ENCODE assay signal across 24 mouse cellular contexts in the genomic region with DNA sequence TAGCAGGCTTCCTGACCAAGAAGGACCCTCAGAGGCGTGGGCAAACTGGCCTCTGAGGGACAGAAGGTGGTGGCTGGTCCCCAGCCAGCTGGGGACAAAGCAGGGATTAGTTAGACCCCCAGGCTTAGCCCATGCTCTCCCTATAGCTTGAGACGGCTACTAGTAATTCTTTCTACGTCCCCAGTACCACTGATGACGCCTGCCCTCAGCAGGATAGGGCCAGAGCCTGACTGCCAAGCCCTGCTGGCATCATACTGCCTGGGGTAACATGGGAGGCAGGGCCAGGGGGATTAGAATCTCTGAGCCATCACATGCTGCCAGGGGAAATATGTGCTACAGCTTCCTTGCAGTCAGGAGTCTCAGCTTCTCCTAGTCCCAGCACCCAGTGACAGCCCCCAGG. TPM values are rescaled to one million over a fixed set of nuclear protein-coding genes. Genes with fewer than 3 reads are reported as not detected.
DNase-seq lines count a peak whose midpoint lies in the region; ATAC-seq lines count a peak whose summit lies in the region.
"Had no signal": no experiment of that assay in that cellular context is flagged by ENCODE, and none has a peak within 500 bp of the region (broad histone marks: within the 10 kb centered on the region; RNA-seq: fewer than 3 reads in every experiment).

No protein-coding gene starts in this region.

- ATAC-seq in midbrain, embryonic 14.5 days (ENCODE audit: low FRiP score, low TSS enrichment) = no peak
- no peak for ATAC-seq in midbrain, embryonic 16.5 days
- no peak for ATAC-seq in forebrain, embryonic 16.5 days
- ATAC-seq: inflammation-experienced regulatory T-cells, adult 6 months had no signal

- peak; percentile 88 for DNase-seq in heart, adult 11 months
- DNase-seq in heart, adult 18-20 months = no peak
- peak; percentile 18 for DNase-seq in midbrain, embryonic 14.5 days
- DNase-seq in right cerebral cortex, postnatal 4 days = no peak
- DNase-seq in frontal cortex, adult 2 months (ENCODE audit: extremely low spot score in 1 of 2, low spot score in 1 of 2) = no peak
- DNase-seq: adrenal gland, postnatal 25 days; cerebellum, adult 9-10 months; gastrocnemius, postnatal 14 days; heart, adult 2 months; kidney, adult 2 months; thymus, adult 2 months had no signal

- no peaks in the 10 kb centered on the region for H3K36me3 ChIP-seq in midbrain, embryonic 14.5 days (ENCODE audit: control insufficient read depth, insufficient read depth, low read length)
- H3K36me3 ChIP-seq in midbrain, embryonic 16.5 days (ENCODE audit: control insufficient read depth, insufficient read depth, low read length) = no peaks in the 10 kb centered on the region
- no peaks in the 10 kb centered on the region for H3K36me3 ChIP-seq in forebrain, embryonic 16.5 days (ENCODE audit: control insufficient read depth, insufficient read depth)

- H3K4me2 ChIP-seq in midbrain, embryonic 14.5 days (ENCODE audit: low read length) = no peak overlapping the region
- H3K4me2 ChIP-seq in midbrain, embryonic 16.5 days (ENCODE audit: low read length) = no peak overlapping the region
- no peak overlapping the region for H3K4me2 ChIP-seq in forebrain, embryonic 16.5 days (ENCODE audit: low read length)
- H3K4me2 ChIP-seq: embryonic facial prominence, embryonic 15.5 days; heart, embryonic 13.5 days had no signal

- peaks cover 16% of the 10 kb centered on the region for H3K4me1 ChIP-seq in midbrain, embryonic 14.5 days (ENCODE audit: control insufficient read depth, insufficient read depth, low read length)
- peaks cover 8% of the 10 kb centered on the region; the same call in 1 of the 2 replicates for H3K4me1 ChIP-seq in midbrain, embryonic 16.5 days (ENCODE audit: control insufficient read depth, insufficient read depth, low read length)
- peaks cover 20% of the 10 kb centered on the region for H3K4me1 ChIP-seq in forebrain, embryonic 16.5 days (replicated peaks; ENCODE audit: control insufficient read depth, insufficient read depth, low read length)

- no peaks in the 10 kb centered on the region for H3K9me3 ChIP-seq in midbrain, embryonic 14.5 days (ENCODE audit: control insufficient read depth, low read length)
- no peaks in the 10 kb centered on the region for H3K9me3 ChIP-seq in midbrain, embryonic 16.5 days (replicated peaks; ENCODE audit: control insufficient read depth, low read length, poor library complexity, severe bottlenecking)
- H3K9me3 ChIP-seq in forebrain, embryonic 16.5 days (ENCODE audit: control insufficient read depth, low read length) = no peaks in the 10 kb centered on the region
- H3K9me3 ChIP-seq: embryonic facial prominence, embryonic 15.5 days; heart, embryonic 13.5 days had no signal

- H3K4me3 ChIP-seq in midbrain, embryonic 14.5 days (replicated peaks; ENCODE audit: low read depth, low read length) = no peak overlapping the region
- no peak overlapping the region for H3K4me3 ChIP-seq in midbrain, embryonic 16.5 days (ENCODE audit: low read depth, low read length)
- H3K4me3 ChIP-seq in forebrain, embryonic 16.5 days (replicated peaks; ENCODE audit: low read length) = no peak overlapping the region
- H3K4me3 ChIP-seq: embryonic facial prominence, embryonic 15.5 days; heart, adult 2 months; heart, embryonic 13.5 days; left cerebral cortex, adult 2 months had no signal

- 0 out of 2 replicates have a peak overlapping the region, but pooled peaks have one; percentile 13 for H3K27ac ChIP-seq in midbrain, embryonic 14.5 days (replicated peaks; ENCODE audit: low read depth, low read length)
- H3K27ac ChIP-seq in midbrain, embryonic 16.5 days (ENCODE audit: low read length) = no peak overlapping the region
- H3K27ac ChIP-seq in forebrain, embryonic 16.5 days (ENCODE audit: low read length) = peak overlapping the region; percentile 60
- H3K27ac ChIP-seq: embryonic facial prominence, embryonic 15.5 days; heart, adult 2 months; kidney, postnatal 0 days; left cerebral cortex, adult 2 months; macrophage; stomach, postnatal 0 days had no signal

- WGBS in midbrain, embryonic 14.5 days = 42% methylated on average over 4 of the region's 4 CpGs
- WGBS in midbrain, embryonic 16.5 days = 30% methylated on average over 4 of the region's 4 CpGs
- 38% methylated on average over 4 of the region's 4 CpGs for WGBS in forebrain, embryonic 16.5 days

- H3K27me3 ChIP-seq in midbrain, embryonic 14.5 days (ENCODE audit: control insufficient read depth, insufficient read depth, low read length) = no peaks in the 10 kb centered on the region
- H3K27me3 ChIP-seq in midbrain, embryonic 16.5 days (ENCODE audit: control insufficient read depth, insufficient read depth, low read depth, low read length) = no peaks in the 10 kb centered on the region
- H3K27me3 ChIP-seq in forebrain, embryonic 16.5 days (replicated peaks; ENCODE audit: control insufficient read depth, insufficient read depth, low read length) = no peaks in the 10 kb centered on the region
- H3K27me3 ChIP-seq: embryonic facial prominence, embryonic 15.5 days had no signal

- H3K9ac ChIP-seq in midbrain, embryonic 14.5 days (replicated peaks; ENCODE audit: low read length) = 0 out of 2 replicates have a peak overlapping the region, but pooled peaks have one; percentile 16
- H3K9ac ChIP-seq in midbrain, embryonic 16.5 days (ENCODE audit: low read depth, low read length) = no peak overlapping the region
- H3K9ac ChIP-seq in forebrain, embryonic 16.5 days (replicated peaks; ENCODE audit: low read depth, low read length) = peak overlapping the region; percentile 32
- H3K9ac ChIP-seq: embryonic facial prominence, embryonic 15.5 days; heart, embryonic 13.5 days had no signal

RNA-seq across cellular contexts. Expression of gene Aanat, which starts 7.1 kb away (rescaled TPM):
- not detected for total RNA-seq in heart, adult 18-20 months (2021)
- polyA plus RNA-seq in midbrain, embryonic 14.5 days (2014; fragmentation: Nextera tagmentation; extraction: Ambion mirVana) = 0.49 and 0.70 TPM in 2 replicates
- 0.20 and 0.36 TPM in 2 replicates for polyA plus RNA-seq in midbrain, embryonic 16.5 days (2015; fragmentation: Nextera tagmentation; extraction: Ambion mirVana)
- polyA plus RNA-seq in forebrain, embryonic 16.5 days (2015; fragmentation: Nextera tagmentation; extraction: Ambion mirVana) = 0.27 TPM in 1 of 2 replicates, not detected in the other
- polyA plus RNA-seq in frontal cortex, adult 2 months (2012; rRNA removed) = 2.1 and 2.8 TPM in 2 replicates
- total RNA-seq: adrenal gland, postnatal 25 days; gastrocnemius, postnatal 14 days; heart, adult 2 months; heart, postnatal 25 days; liver, adult 2 months had no signal
- polyA plus RNA-seq: embryonic facial prominence, embryonic 15.5 days; heart, adult 2 months; heart, embryonic 13.5 days; inflammation-experienced regulatory T-cells, adult 6 months; kidney, adult 2 months; kidney, postnatal 0 days; liver, adult 2 months; liver, embryonic 16.5 days; lung, postnatal 0 days; macrophage; stomach, postnatal 0 days; thymus, adult 2 months had no signal

RNA-seq across cellular contexts. Expression of gene Ube2o, which starts 12.1 kb away (rescaled TPM):
- total RNA-seq in heart, adult 18-20 months (2021) = 10 to 100 TPM; 27.7 to 29.5 TPM
- polyA plus RNA-seq in midbrain, embryonic 14.5 days (2014; fragmentation: Nextera tagmentation; extraction: Ambion mirVana) = 26.1 and 26.9 TPM in 2 replicates
- 15.5 and 17.0 TPM in 2 replicates for polyA plus RNA-seq in midbrain, embryonic 16.5 days (2015; fragmentation: Nextera tagmentation; extraction: Ambion mirVana)
- polyA plus RNA-seq in forebrain, embryonic 16.5 days (2015; fragmentation: Nextera tagmentation; extraction: Ambion mirVana) = 15.0 and 17.1 TPM in 2 replicates
- polyA plus RNA-seq in frontal cortex, adult 2 months (2012; rRNA removed) = 77.1 and 86.0 TPM in 2 replicates

RNA-seq across cellular contexts. Expression of gene Rhbdf2, which starts 33.5 kb away (rescaled TPM):
- total RNA-seq in heart, adult 18-20 months (2021) = 10 to 100 TPM; 10.6 to 11.5 TPM
- polyA plus RNA-seq in midbrain, embryonic 14.5 days (2014; fragmentation: Nextera tagmentation; extraction: Ambion mirVana) = 0.61 and 0.63 TPM in 2 replicates
- polyA plus RNA-seq in midbrain, embryonic 16.5 days (2015; fragmentation: Nextera tagmentation; extraction: Ambion mirVana) = 0.93 and 1.2 TPM in 2 replicates
- polyA plus RNA-seq in forebrain, embryonic 16.5 days (2015; fragmentation: Nextera tagmentation; extraction: Ambion mirVana) = 1.0 and 1.5 TPM in 2 replicates
- 1.8 and 2.0 TPM in 2 replicates for polyA plus RNA-seq in frontal cortex, adult 2 months (2012; rRNA removed)

RNA-seq across cellular contexts. Expression of gene Prcd, which starts 60.0 kb away (rescaled TPM):
- total RNA-seq in heart, adult 18-20 months (2021) = 1 to 10 TPM in 1 of 2 experiments, under 1 TPM in 1; 0.62 to 1.6 TPM
- polyA plus RNA-seq in midbrain, embryonic 14.5 days (2014; fragmentation: Nextera tagmentation; extraction: Ambion mirVana) = 1.6 and 3.3 TPM in 2 replicates
- polyA plus RNA-seq in midbrain, embryonic 16.5 days (2015; fragmentation: Nextera tagmentation; extraction: Ambion mirVana) = 3.7 and 4.4 TPM in 2 replicates
- polyA plus RNA-seq in forebrain, embryonic 16.5 days (2015; fragmentation: Nextera tagmentation; extraction: Ambion mirVana) = 2.9 and 3.2 TPM in 2 replicates
- polyA plus RNA-seq in frontal cortex, adult 2 months (2012; rRNA removed) = 5.7 and 6.4 TPM in 2 replicates
- total RNA-seq: liver, adult 2 months had no signal
- polyA plus RNA-seq: inflammation-experienced regulatory T-cells, adult 6 months; liver, adult 2 months; macrophage had no signal

Comparison
In these comparisons a context has a peak if more than half of its experiments do, and no peak if none do; other contexts are left out.
1. DNase-seq: peak in heart, adult 11 months (single experiment) and midbrain, embryonic 14.5 days (single experiment); none in heart, adult 18-20 months (0 of 2), right cerebral cortex, postnatal 4 days (single experiment) and frontal cortex, adult 2 months (0 of 2).